Mouse (Mus musculus) lung, adult 2 months (tissue): ENCODE measurements around the gene Cdk20.

Experiments used
- CTCF ChIP-seq: fragments of 200-500 bp; IDR thresholded peaks from 2 replicates; pipeline ENCODE4 v1.5.1; 2011; ENCODE audit warnings: mild to moderate bottlenecking, low read length, control low read depth; ENCODE audit not compliant: insufficient read depth
- POLR2A ChIP-seq: fragments of 200-500 bp; IDR thresholded peaks from 2 replicates; pipeline ENCODE4 v1.6.1; 2011; ENCODE audit warnings: low read depth, mild to moderate bottlenecking, control low read depth, low read length, borderline replicate concordance; ENCODE audit errors: extremely low read depth

- TF ChIP-seq CTCF = no peak
- TF ChIP-seq POLR2A = no peak
Observed at GRCm38 (mm10) chr13:64422607-64422957, 9.5 kb upstream of the Cdk20 start.
